Mouse (Mus musculus): ENCODE measurements at regions not wholly inside any gene's neighbourhood (a gene's known extent, or its start where the extent isn't known, plus 50 kb on each side); places are given as distances from the start of the nearest gene placed in this dataset.

- H3K4me2 ChIP-seq (ENCODE audit: low read length): no peak overlapping the region
- no peaks in the 10 kb centered on the region for H3K27me3 ChIP-seq (ENCODE audit: insufficient read depth, low read length)
- WGBS: 82% methylated on average over 3 of the region's 3 CpGs
- 0 out of 2 replicates have a peak, but pooled peaks cover 4% of the 10 kb centered on the region for H3K4me1 ChIP-seq (replicated peaks; ENCODE audit: insufficient read depth, low read length)
- H3K9ac ChIP-seq (ENCODE audit: low read depth, low read length): no peak overlapping the region
- no peak for TF ChIP-seq CTCF (IDR thresholded peaks at IDR 0.05; ENCODE audit: low read depth)
- H3K9me3 ChIP-seq (replicated peaks; ENCODE audit: low read length): no peaks in the 10 kb centered on the region
- H3K4me3 ChIP-seq (replicated peaks; ENCODE audit: low read depth, low read length): no peak overlapping the region
- no peaks in the 10 kb centered on the region for H3K36me3 ChIP-seq (ENCODE audit: insufficient read depth, low read length)
- ATAC-seq (replicated peaks; ENCODE audit: low FRiP score, low read depth) (no peak), DNase-seq (ENCODE audit: low spot score) (no peak)
- H3K27ac ChIP-seq: no peak overlapping the region
Observed at GRCm38 (mm10) chr14:25361129-25361528, 97.9 kb upstream of the Zmiz1 start.

GRCm38 (mm10) chr14:25362771-25363170 lies 96.2 kb upstream of the Zmiz1 start:
- 23% methylated on average over 1 of the region's 1 CpGs for WGBS
- no peaks in the 10 kb centered on the region for H3K36me3 ChIP-seq (ENCODE audit: insufficient read depth, low read length)
- H3K4me1 ChIP-seq (replicated peaks; ENCODE audit: insufficient read depth, low read length): 0 out of 2 replicates have a peak, but pooled peaks cover 4% of the 10 kb centered on the region
- ATAC-seq (replicated peaks; ENCODE audit: low FRiP score, low read depth) (no peak), DNase-seq (ENCODE audit: low spot score) (no peak)
- H3K27ac ChIP-seq: no peak overlapping the region
- H3K9ac ChIP-seq (ENCODE audit: low read depth, low read length): no peak overlapping the region
- no peak overlapping the region for H3K4me2 ChIP-seq (ENCODE audit: low read length)
- H3K4me3 ChIP-seq (replicated peaks; ENCODE audit: low read depth, low read length): no peak overlapping the region
- TF ChIP-seq CTCF (IDR thresholded peaks at IDR 0.05; ENCODE audit: low read depth): no peak
- no peaks in the 10 kb centered on the region for H3K9me3 ChIP-seq (replicated peaks; ENCODE audit: low read length)
- no peaks in the 10 kb centered on the region for H3K27me3 ChIP-seq (ENCODE audit: insufficient read depth, low read length)

- Histone ChIP-seq H3K27ac (no peak overlapping the region; the same call in 1 of the 2 replicates), H3K9me3 (replicated peaks; ENCODE audit: low read length) (no peaks in the 10 kb centered on the region), H3K36me3 (ENCODE audit: insufficient read depth, low read length) (no peaks in the 10 kb centered on the region), H3K4me1 (replicated peaks; ENCODE audit: insufficient read depth, low read length) (no peaks in the 10 kb centered on the region), H3K4me2 (ENCODE audit: low read length) (no peak overlapping the region), H3K27me3 (ENCODE audit: insufficient read depth, low read length) (no peaks in the 10 kb centered on the region), H3K4me3 (replicated peaks; ENCODE audit: low read depth, low read length) (no peak overlapping the region), H3K9ac (ENCODE audit: low read depth, low read length) (no peak overlapping the region)
- 59% methylated on average over 10 of the region's 10 CpGs for WGBS
- DNase-seq (ENCODE audit: low spot score) (no peak), ATAC-seq (replicated peaks; ENCODE audit: low FRiP score, low read depth) (no peak)
- no peak for TF ChIP-seq CTCF (IDR thresholded peaks at IDR 0.05; ENCODE audit: low read depth)
Observed at GRCm38 (mm10) chr14:25365226-25365800, 93.7 kb upstream of the Zmiz1 start.

- DNase-seq (ENCODE audit: low spot score): no peak
- no peak for ATAC-seq (replicated peaks; ENCODE audit: low FRiP score, low read depth)
- Histone ChIP-seq H3K9me3 (replicated peaks; ENCODE audit: low read length) (no peaks in the 10 kb centered on the region), H3K27ac (no peak overlapping the region), H3K27me3 (ENCODE audit: insufficient read depth, low read length) (no peaks in the 10 kb centered on the region), H3K9ac (ENCODE audit: low read depth, low read length) (no peak overlapping the region), H3K4me2 (ENCODE audit: low read length) (no peak overlapping the region), H3K4me3 (replicated peaks; ENCODE audit: low read depth, low read length) (no peak overlapping the region), H3K4me1 (replicated peaks; ENCODE audit: insufficient read depth, low read length) (0 out of 2 replicates have a peak, but pooled peaks cover under 1% of the 10 kb centered on the region), H3K36me3 (ENCODE audit: insufficient read depth, low read length) (no peaks in the 10 kb centered on the region)
- 90% methylated on average over 5 of the region's 5 CpGs for WGBS
- no peak for TF ChIP-seq CTCF (IDR thresholded peaks at IDR 0.05; ENCODE audit: low read depth)
Observed at GRCm38 (mm10) chr14:25366009-25366408, 93.0 kb upstream of the Zmiz1 start.

- 80% methylated on average over 6 of the region's 6 CpGs for WGBS
- Histone ChIP-seq H3K4me2 (ENCODE audit: low read length) (no peak overlapping the region; the same call in 1 of the 2 replicates), H3K27ac (peak overlapping the region; percentile 43), H3K4me3 (replicated peaks; ENCODE audit: low read depth, low read length) (no peak overlapping the region), H3K9me3 (replicated peaks; ENCODE audit: low read length) (no peaks in the 10 kb centered on the region), H3K36me3 (ENCODE audit: insufficient read depth, low read length) (no peaks in the 10 kb centered on the region), H3K9ac (ENCODE audit: low read depth, low read length) (no peak overlapping the region), H3K27me3 (ENCODE audit: insufficient read depth, low read length) (no peaks in the 10 kb centered on the region), H3K4me1 (replicated peaks; ENCODE audit: insufficient read depth, low read length) (peaks cover 19% of the 10 kb centered on the region)
- no peak for DNase-seq (ENCODE audit: low spot score)
- no peak for ATAC-seq (replicated peaks; ENCODE audit: low FRiP score, low read depth)
- TF ChIP-seq CTCF (IDR thresholded peaks at IDR 0.05; ENCODE audit: low read depth): no peak
Observed at GRCm38 (mm10) chr14:25370306-25371020, 88.5 kb upstream of the Zmiz1 start.

- peak overlapping the region; percentile 43 for H3K27ac ChIP-seq
- peaks cover 19% of the 10 kb centered on the region for H3K4me1 ChIP-seq (replicated peaks; ENCODE audit: insufficient read depth, low read length)
- no peaks in the 10 kb centered on the region for H3K27me3 ChIP-seq (ENCODE audit: insufficient read depth, low read length)
- no peak for TF ChIP-seq CTCF (IDR thresholded peaks at IDR 0.05; ENCODE audit: low read depth)
- no peak overlapping the region for H3K4me3 ChIP-seq (replicated peaks; ENCODE audit: low read depth, low read length)
- DNase-seq (ENCODE audit: low spot score) (no peak), ATAC-seq (replicated peaks; ENCODE audit: low FRiP score, low read depth) (peak; percentile 3; the same call in 1 of the 2 replicates)
- H3K36me3 ChIP-seq (ENCODE audit: insufficient read depth, low read length): no peaks in the 10 kb centered on the region
- H3K9me3 ChIP-seq (replicated peaks; ENCODE audit: low read length): no peaks in the 10 kb centered on the region
- no peak overlapping the region for H3K9ac ChIP-seq (ENCODE audit: low read depth, low read length)
- H3K4me2 ChIP-seq (ENCODE audit: low read length): no peak overlapping the region
- WGBS: 51% methylated on average over 5 of the region's 5 CpGs
Observed at GRCm38 (mm10) chr14:25371021-25371400, 88.0 kb upstream of the Zmiz1 start.
